Mouse (Mus musculus) G1E-ER4 (cell line): ENCODE data around the gene Fmo1. TPM values are rescaled to one million over a fixed set of nuclear protein-coding genes. Genes with fewer than 3 reads are reported as not detected.

Experiments used
- GATA1 ChIP-seq: IDR thresholded peaks from one replicate; pipeline ENCODE4 v1.8.0; 2012; ENCODE audit warnings: low read length, inconsistent platforms
- polyA plus RNA-seq: library from polyadenylated mRNA; stranded (reverse); fragments of >175 nt; gene quantifications from 2 replicates; pipeline ENCODE4 v1.2.3, GENCODE M21; 2012

Gene Fmo1
- not detected in 2 replicates for polyA plus RNA-seq

DNA sequence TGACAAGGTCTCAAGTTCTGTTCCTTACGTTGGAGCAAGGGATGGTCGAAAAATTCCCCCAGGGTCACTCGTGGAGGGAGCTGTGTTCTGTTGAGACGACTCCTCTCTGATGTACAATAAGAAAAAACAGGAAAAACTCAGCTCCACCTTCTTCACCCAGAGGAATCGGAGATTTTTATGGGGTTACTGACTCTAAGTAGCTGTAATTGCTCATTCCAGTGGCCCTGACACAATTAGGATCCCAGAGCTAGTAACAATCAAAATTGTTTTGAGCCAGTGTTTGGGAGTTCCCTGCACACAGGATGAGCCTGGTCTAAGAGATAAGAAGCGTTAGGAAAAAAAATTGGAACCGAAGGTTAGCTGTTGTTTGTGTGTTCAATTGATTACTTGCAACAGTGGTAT, at the start of gene Fmo1:
Gene Fmo1 (minus strand): TSS at position 331 of the 402 bp plus-strand sequence.
- no peak for TF ChIP-seq GATA1

DNA sequence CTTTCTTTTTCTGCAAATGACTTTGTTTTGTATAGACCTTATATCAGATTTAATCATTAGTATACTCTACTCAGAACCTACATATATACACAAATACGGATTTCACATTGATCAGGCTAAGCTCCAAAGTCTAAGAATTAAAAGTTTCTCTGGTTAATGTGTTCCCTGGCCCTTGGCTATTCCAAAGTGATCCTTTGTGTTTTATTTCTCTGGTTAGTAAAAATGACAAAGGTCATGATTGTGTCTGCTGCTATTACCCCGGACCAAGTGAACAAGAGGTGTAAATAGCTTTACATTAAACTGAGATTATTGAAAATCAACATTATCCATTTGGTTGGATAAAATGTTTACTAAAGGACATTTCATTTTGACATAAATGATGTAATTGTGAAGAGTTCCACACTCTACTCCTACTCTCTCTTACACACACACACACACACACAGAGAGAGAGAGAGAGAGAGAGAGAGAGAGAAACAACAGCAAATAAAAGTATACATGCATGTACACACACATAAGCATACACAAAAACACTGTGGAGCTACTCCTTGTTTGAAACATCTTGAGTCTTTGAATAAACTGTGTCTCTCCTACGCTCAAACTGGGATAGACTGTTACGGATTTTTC, 48.6 kb upstream of the Fmo1 start:
- TF ChIP-seq GATA1, result no peak

- no peak for TF ChIP-seq GATA1
Observed at GRCm38 (mm10) chr1:162912085-162912484, 45.7 kb upstream of the Fmo1 start.

GRCm38 (mm10) chr1:162901879-162902278, 35.5 kb upstream of the Fmo1 start:
- TF ChIP-seq GATA1, result no peak

GRCm38 (mm10) chr1:162897838-162898811, 31.7 kb upstream of the Fmo1 start, which contains the start of gene Fmo2:
Gene Fmo2, minus strand, starts transcription at chr1:162898726.
- no peak for TF ChIP-seq GATA1

- no peak for TF ChIP-seq GATA1
Observed at GRCm38 (mm10) chr1:162895900-162896299, 29.5 kb upstream of the Fmo1 start.

DNA sequence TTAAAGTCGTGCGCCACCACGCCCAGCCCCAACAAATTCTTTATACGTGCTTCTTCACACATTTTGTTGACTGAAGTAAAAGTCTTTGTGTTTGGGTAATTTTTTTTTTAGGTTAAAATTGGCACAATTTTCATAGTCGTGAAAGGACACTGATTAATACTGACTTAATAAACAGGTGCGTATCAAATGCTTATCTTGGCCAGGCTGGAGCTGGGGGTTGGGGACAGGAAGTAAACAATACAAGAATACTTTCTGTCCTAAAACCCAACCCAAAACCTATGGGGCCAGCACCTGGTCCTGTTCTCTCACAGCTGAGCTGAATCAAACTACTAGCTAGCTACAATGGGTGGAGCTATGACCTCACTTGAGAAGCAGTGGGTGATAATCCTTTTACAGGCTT, 26.6 kb upstream of the Fmo1 start:
- no peak for TF ChIP-seq GATA1

DNA sequence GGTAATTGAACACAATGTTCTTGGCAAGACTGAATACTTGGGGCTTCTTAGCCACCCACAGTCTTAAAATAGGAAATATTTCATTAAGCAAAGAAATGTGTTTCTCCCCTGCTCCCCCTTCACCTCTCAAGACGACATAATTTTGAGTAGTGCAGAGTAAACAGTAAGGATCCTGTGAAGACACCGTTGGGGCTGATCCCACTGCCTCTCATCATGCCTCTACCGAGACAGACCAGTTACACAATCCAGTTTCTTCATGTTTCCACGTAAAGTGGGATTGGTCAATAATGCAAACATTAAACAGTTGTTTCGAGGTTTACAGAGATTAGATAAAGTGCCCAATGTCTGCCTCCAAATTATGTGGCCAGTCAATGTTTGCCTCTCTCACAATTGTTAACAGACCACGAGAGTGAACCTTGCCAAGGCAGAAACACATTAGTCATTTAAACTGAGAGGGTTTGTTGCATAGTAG, 25.6 kb upstream of the Fmo1 start:
- TF ChIP-seq GATA1, result no peak

GRCm38 (mm10) chr1:162888646-162889045, 22.2 kb upstream of the Fmo1 start:
- no peak for TF ChIP-seq GATA1

- TF ChIP-seq GATA1, result no peak
Observed at GRCm38 (mm10) chr1:162887644-162888043, 21.2 kb upstream of the Fmo1 start.

- TF ChIP-seq GATA1, result no peak
Observed at GRCm38 (mm10) chr1:162886138-162886816, 19.9 kb upstream of the Fmo1 start.

- no peak for TF ChIP-seq GATA1
Observed at GRCm38 (mm10) chr1:162882681-162883080, 16.3 kb upstream of the Fmo1 start.

- no peak for TF ChIP-seq GATA1
Observed at GRCm38 (mm10) chr1:162879595-162880369, 13.4 kb upstream of the Fmo1 start.

DNA sequence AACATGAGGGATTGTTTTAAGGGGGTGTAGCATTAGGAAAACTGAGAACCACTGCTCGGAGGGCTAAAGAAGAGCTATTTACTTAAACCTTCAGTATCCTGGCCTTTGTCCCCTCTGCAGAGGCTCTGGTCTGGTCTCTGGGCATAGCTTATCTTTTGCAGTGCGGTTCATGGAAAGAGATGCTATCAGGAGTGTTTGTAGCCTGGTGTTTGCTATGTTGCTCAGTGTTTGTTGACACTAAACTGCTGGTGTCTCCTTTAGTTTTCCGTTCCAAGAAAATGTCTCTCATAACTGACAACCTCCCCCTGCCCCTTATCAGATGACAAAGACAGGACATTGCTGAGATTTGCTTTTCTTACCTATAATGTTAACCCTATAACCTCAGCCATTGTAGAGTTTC, 8.7 kb upstream of the Fmo1 start:
- no peak for TF ChIP-seq GATA1

DNA sequence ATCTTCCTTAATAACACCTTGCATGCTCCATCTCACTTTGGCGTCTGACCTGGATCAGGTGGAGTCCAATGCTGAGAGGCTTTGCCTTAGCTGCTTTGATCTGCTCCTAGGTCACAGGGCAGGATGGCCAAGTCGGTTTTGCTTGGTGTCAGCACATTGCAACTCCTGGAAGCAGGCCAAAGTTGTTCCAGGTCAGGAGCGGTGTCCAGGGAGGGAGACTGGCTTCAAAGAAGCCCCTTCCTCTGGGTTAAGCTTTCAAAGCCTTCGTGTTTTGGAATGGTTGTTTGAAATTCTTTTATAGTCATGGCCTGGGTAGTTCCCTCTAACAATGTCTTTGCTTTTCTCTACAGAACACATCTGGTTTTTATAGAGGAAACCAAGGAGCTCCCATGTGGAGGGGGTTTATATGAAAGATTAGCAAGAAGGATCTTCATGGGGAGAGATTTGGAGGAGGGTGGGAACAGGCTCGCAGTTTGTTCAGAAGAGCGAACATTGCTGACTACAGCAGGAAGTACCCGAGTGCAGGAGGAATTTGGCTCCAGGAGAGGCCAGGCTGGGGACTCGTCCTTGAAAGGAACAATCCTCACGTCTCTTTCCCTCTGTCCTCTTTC, 5.4 kb upstream of the Fmo1 start:
- no peak for TF ChIP-seq GATA1

- no peak for TF ChIP-seq GATA1
Observed at GRCm38 (mm10) chr1:162870978-162871377, 4.6 kb upstream of the Fmo1 start.
